Mouse (Mus musculus): ENCODE results near the gene Wdr89. TPM values are rescaled to one million over a fixed set of nuclear protein-coding genes. Genes with fewer than 3 reads are reported as not detected.

The Wdr89 gene
- polyA plus RNA-seq, 1 experiment from 2014 or later = 11.1 TPM

DNA sequence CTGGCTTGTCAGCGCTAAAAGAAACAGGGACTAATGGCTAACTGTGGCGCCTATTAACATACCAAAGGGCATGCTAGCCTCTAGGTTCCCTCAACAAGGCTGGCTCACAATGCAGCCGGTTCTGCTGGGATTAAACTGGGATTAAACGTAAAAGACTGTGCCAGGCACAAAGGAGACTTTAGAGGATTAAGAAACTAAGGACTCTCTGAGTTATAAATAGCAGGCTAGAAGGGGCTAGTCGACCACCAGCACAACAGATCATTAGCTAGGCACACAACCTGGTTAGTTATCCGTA is 4.9 kb downstream of the Wdr89 start:
- Histone ChIP-seq H3K4me3 (no peak overlapping the region), H3K36me3 (no peaks in the 10 kb centered on the region), H3K9me3 (no peaks in the 10 kb centered on the region), H3K27ac (no peak overlapping the region), H3K27me3 (no peaks in the 10 kb centered on the region), H3K4me2 (no peak overlapping the region), H3K9ac (no peak overlapping the region), H3K4me1 (no peaks in the 10 kb centered on the region)
- no peak for ATAC-seq (ENCODE audit: borderline replicate concordance, extremely low read depth, low FRiP score, low TSS enrichment)
- 40% methylated on average over 6 of the region's 6 CpGs for WGBS

DNA sequence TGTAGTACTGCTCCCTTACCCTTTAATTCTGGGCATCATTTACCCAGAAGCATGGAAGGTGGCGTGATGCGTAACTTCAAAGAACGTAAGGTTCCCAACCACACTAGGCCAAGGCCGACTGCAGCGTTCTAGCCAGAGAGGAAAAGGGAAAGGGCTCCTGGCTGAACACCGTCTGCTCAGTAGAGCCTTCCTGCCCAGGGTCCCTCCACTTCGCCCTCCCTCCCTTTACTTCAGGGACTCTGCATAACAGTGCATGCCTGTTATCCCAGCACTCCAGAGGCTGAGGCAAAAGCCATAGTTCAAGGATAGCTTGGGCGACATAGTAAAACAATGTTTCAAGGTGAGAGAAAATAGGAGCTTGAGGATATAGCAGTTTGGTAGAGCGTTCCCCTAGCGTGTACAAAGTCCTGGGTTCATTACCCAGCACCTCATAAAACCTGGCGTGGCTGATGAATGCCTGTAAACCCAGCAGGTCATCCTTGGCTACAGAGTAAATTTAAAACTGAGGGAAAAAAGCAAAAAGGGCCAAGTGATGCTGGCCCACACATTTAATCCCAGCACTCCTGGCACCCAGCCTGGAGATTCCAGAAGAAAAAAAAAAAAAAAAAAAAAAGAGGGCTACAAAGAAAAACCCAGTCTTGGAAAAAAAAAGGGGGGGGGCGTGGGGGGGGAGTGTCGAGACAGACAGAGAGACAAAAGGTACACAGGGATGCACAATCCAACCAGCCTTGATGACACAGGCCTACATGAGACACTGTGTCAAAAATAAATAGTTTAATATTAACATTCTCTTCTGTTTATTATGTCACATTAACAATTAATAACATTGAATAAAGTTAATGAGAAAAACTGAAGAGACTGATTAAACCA is 5.5 kb downstream of the Wdr89 start:
- Histone ChIP-seq H3K27me3 (no peaks in the 10 kb centered on the region), H3K36me3 (no peaks in the 10 kb centered on the region), H3K4me2 (no peak overlapping the region), H3K4me3 (no peak overlapping the region), H3K9me3 (no peaks in the 10 kb centered on the region), H3K9ac (no peak overlapping the region), H3K27ac (no peak overlapping the region), H3K4me1 (no peaks in the 10 kb centered on the region)
- no peak for ATAC-seq (ENCODE audit: borderline replicate concordance, extremely low read depth, low FRiP score, low TSS enrichment)
- 61% methylated on average over 13 of the region's 13 CpGs for WGBS

DNA sequence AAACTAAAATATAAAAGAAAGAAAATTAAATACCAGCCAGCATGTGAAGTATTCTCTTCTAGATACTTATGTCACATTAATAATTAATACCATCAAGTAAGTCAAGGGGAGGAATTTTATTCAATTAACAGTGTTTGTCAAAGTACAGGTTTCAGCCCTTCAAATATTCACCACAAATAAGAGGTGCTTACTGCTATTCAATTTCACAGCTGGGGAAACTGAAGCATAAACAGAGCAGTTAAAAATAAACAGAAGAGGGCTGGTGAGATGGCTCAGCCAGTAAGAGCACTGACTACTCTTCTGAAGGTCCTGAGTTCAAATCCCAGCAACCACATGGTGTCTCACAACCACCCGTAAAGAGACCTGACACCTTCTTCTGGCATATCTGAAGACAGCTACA is 7.0 kb downstream of the Wdr89 start:
- no peaks in the 10 kb centered on the region for H3K4me1 ChIP-seq
- no peak overlapping the region for H3K27ac ChIP-seq
- no peak overlapping the region for H3K4me2 ChIP-seq
- 74% methylated on average over 1 of the region's 1 CpGs for WGBS
- no peaks in the 10 kb centered on the region for H3K36me3 ChIP-seq
- H3K9ac ChIP-seq = no peak overlapping the region
- no peaks in the 10 kb centered on the region for H3K9me3 ChIP-seq
- ATAC-seq (ENCODE audit: borderline replicate concordance, extremely low read depth, low FRiP score, low TSS enrichment) = no peak
- H3K4me3 ChIP-seq = no peak overlapping the region
- H3K27me3 ChIP-seq = no peaks in the 10 kb centered on the region

DNA sequence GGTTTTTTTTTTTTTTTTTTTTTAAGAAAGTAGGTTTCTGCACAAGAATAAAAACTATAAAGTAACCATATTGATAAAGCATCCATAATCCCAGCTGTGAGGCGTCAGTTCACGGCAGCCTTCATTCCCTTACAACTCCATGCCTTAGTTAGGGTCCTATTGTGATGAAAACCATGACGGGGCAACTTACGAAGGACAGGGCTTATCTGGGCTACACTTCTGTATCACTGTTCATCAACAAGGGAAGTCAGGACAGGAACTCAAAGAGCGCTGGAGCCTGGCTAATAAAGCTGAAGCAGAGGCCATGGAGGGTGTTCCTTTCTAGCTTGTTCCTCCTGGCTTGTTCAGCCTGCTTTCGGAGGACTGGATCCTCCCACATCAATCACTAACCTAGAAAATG is 10.9 kb downstream of the Wdr89 start:
- Histone ChIP-seq H3K36me3 (no peaks in the 10 kb centered on the region), H3K4me3 (no peak overlapping the region), H3K27ac (no peak overlapping the region), H3K4me1 (no peaks in the 10 kb centered on the region), H3K9me3 (no peaks in the 10 kb centered on the region), H3K27me3 (no peaks in the 10 kb centered on the region), H3K4me2 (no peak overlapping the region), H3K9ac (no peak overlapping the region)
- WGBS = 65% methylated on average over 6 of the region's 6 CpGs
- ATAC-seq (ENCODE audit: borderline replicate concordance, extremely low read depth, low FRiP score, low TSS enrichment) = no peak

DNA sequence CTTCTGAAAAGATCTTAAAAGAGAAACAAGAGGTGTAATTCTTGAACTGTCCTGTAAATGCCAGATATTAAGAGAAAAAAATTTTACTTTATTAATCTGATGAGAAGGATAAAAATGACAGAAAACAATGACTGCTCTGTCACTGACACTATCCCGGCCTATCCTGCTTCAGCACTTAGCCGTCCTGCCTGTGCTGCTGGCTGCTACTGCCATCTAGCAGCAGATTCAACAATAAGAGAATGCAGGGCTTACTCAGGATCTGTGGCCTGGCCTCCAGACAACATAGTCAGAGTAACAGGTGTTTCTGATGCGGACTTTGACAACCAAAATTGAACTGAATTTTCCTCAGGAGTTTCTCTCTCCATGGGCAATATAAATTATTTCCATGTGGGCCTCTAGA is 12.8 kb downstream of the Wdr89 start:
- Histone ChIP-seq H3K36me3 (no peaks in the 10 kb centered on the region), H3K4me2 (no peak overlapping the region), H3K4me1 (no peaks in the 10 kb centered on the region), H3K9ac (no peak overlapping the region), H3K27ac (no peak overlapping the region), H3K27me3 (no peaks in the 10 kb centered on the region), H3K4me3 (no peak overlapping the region), H3K9me3 (no peaks in the 10 kb centered on the region)
- WGBS = 37% methylated on average over 3 of the region's 3 CpGs
- ATAC-seq (ENCODE audit: borderline replicate concordance, extremely low read depth, low FRiP score, low TSS enrichment) = no peak

DNA sequence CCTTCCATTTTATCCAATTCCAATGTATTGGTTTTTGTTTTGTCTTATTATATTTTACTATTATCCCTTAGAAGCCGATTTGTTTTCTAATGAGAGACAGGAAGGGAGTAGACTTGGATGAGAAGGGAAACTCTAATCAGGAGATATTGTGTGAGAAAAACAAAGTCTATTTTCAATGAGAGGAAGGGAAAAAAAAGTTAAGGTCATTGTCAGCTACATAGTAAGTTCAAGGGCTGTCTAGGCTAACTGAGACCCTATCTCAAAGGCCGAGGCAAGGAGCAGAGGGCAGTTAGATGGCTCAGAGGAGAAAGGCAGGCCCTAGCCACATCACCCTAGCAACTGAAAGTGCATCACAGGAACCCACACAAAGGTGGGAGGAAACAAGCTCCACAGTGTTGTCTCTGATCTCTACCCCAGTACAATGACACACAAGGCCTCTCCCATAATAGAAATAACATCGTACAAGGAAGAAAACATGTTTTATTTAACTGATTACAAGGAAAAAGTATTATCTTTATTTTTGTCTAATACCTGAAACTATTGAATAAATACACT is 15.0 kb downstream of the Wdr89 start:
- Histone ChIP-seq H3K9me3 (no peaks in the 10 kb centered on the region), H3K4me2 (no peak overlapping the region), H3K4me1 (no peaks in the 10 kb centered on the region), H3K9ac (no peak overlapping the region), H3K4me3 (no peak overlapping the region), H3K27me3 (no peaks in the 10 kb centered on the region), H3K36me3 (no peaks in the 10 kb centered on the region), H3K27ac (no peak overlapping the region)
- 76% methylated on average over 3 of the region's 3 CpGs for WGBS
- no peak for ATAC-seq (ENCODE audit: borderline replicate concordance, extremely low read depth, low FRiP score, low TSS enrichment)

DNA sequence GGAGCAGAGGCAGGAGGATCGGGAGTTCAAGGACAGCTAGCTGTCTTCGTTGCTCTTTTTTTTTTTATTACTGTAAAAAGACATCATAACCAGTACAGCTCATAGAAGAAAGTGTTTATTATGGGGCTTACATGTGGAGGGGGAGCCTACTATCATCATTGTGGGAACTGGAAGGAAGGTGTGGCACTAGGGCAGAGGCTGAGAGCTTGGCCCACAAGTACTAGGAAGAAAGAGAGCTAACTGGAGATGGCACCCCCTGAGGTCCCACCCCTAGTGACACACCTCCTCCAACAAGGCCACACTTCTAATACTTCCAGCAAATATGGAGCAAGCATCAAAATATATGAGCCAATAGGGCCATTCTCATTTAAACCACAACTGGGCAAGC is 19.6 kb downstream of the Wdr89 start:
- Histone ChIP-seq H3K9me3 (no peaks in the 10 kb centered on the region), H3K36me3 (no peaks in the 10 kb centered on the region), H3K9ac (no peak overlapping the region), H3K4me3 (no peak overlapping the region), H3K4me1 (no peaks in the 10 kb centered on the region), H3K27me3 (no peaks in the 10 kb centered on the region), H3K27ac (no peak overlapping the region), H3K4me2 (no peak overlapping the region)
- WGBS = 62% methylated on average over 2 of the region's 2 CpGs
- ATAC-seq (ENCODE audit: borderline replicate concordance, extremely low read depth, low FRiP score, low TSS enrichment) = no peak

DNA sequence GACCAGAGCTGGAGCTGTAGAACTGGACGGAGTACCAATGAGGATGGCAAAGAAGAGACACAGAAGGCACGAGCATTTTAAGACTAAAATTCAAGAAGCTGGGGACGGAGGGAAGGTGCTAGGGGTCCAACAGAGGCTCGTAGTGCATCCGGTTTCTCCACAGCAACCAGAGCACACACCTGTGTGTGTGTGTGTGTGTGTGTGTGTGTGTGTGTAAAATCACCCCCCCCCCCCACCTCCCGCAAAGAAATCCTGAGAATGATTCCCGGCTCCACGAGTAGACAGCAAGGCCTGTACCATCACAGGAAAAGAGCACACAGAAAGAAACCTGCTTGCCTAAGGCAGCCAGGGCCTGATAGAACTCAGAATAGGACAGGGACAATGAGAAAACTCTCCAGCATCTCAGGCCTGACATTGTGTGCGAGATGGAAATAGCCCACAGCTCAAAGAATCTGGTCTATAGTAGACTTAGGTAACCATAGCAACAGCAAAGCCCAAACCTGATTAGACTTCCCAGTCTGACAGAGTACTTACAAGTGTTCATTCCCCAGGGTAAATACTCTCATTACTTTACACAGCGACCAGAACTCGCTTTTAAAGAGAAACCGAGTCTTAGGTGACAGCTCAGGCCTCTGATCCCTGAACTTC is 20.2 kb downstream of the Wdr89 start:
- H3K27ac ChIP-seq = no peak overlapping the region
- H3K9ac ChIP-seq = no peak overlapping the region
- H3K4me2 ChIP-seq = no peak overlapping the region
- H3K4me1 ChIP-seq = no peaks in the 10 kb centered on the region
- H3K9me3 ChIP-seq = no peaks in the 10 kb centered on the region
- no peak for ATAC-seq (ENCODE audit: borderline replicate concordance, extremely low read depth, low FRiP score, low TSS enrichment)
- no peaks in the 10 kb centered on the region for H3K27me3 ChIP-seq
- 62% methylated on average over 12 of the region's 12 CpGs for WGBS
- H3K36me3 ChIP-seq = no peaks in the 10 kb centered on the region
- H3K4me3 ChIP-seq = no peak overlapping the region

DNA sequence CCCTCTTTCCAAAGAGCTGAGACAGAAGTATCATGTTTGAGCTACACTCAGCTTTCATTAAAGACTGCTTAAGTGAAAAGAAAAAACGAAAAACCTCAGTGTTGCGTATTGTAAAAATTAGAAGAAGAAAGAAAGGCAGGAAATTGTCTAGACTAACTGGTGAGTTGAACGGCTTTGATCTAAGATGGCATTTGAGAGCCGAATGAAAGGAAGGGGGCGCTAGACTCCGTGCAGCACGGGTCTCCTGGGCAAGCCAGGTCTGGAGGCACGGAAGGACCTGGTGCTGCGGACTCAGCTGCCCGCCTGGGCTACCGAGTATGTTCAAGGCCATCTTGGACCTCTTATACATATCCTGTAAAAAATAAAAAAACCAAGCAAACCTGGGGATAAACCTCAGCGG is 21.1 kb downstream of the Wdr89 start:
- Histone ChIP-seq H3K36me3 (no peaks in the 10 kb centered on the region), H3K27ac (no peak overlapping the region), H3K4me3 (no peak overlapping the region), H3K4me1 (no peaks in the 10 kb centered on the region), H3K27me3 (no peaks in the 10 kb centered on the region), H3K4me2 (no peak overlapping the region), H3K9me3 (no peaks in the 10 kb centered on the region), H3K9ac (no peak overlapping the region)
- 53% methylated on average over 12 of the region's 12 CpGs for WGBS
- no peak for ATAC-seq (ENCODE audit: borderline replicate concordance, extremely low read depth, low FRiP score, low TSS enrichment)

DNA sequence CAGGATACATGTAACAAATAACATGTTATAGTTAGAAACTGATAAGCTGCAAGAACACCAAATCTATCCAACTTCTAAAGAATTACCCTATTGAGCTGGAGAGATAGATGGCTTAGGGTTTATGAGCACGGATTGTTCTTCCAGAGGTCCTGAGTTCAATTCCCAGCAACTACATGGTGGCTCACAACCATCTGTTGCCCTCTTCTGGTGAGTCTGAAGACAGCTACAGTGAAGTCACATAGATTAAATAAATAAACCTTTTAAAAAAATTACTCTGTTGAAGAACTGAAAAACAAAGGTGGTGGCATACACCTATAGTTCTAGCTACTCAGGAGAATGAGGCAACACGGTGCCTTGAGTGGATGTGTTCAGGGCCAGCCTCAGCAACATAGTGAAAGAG is 21.7 kb downstream of the Wdr89 start:
- Histone ChIP-seq H3K36me3 (no peaks in the 10 kb centered on the region), H3K27ac (no peak overlapping the region), H3K9me3 (no peaks in the 10 kb centered on the region), H3K4me1 (no peaks in the 10 kb centered on the region), H3K27me3 (no peaks in the 10 kb centered on the region), H3K4me3 (no peak overlapping the region), H3K4me2 (no peak overlapping the region), H3K9ac (no peak overlapping the region)
- 70% methylated on average over 2 of the region's 2 CpGs for WGBS
- no peak for ATAC-seq (ENCODE audit: borderline replicate concordance, extremely low read depth, low FRiP score, low TSS enrichment)

DNA sequence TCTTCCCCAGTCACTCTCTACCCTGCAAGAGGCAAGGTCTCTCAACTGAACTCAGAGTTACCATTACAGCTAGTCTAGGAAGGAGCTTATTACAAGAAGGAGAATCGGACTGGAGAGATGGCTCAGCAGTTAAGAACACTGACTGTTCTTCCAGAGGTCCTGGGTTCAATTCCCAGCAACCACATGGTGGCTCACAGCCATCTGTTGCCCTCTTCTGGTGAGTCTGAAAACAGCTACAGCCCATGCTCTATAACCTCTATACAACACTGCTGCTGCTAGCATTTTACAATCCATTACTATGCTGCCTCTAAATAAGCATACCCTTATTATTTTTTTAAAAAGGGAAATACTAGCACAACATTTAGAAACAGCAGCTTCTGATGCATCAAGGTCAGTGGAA is 23.6 kb downstream of the Wdr89 start:
- 92% methylated on average over 1 of the region's 1 CpGs for WGBS
- Histone ChIP-seq H3K4me1 (no peaks in the 10 kb centered on the region), H3K27me3 (no peaks in the 10 kb centered on the region), H3K9ac (no peak overlapping the region), H3K9me3 (no peaks in the 10 kb centered on the region), H3K4me3 (no peak overlapping the region), H3K4me2 (no peak overlapping the region), H3K27ac (no peak overlapping the region), H3K36me3 (no peaks in the 10 kb centered on the region)
- no peak for ATAC-seq (ENCODE audit: borderline replicate concordance, extremely low read depth, low FRiP score, low TSS enrichment)

DNA sequence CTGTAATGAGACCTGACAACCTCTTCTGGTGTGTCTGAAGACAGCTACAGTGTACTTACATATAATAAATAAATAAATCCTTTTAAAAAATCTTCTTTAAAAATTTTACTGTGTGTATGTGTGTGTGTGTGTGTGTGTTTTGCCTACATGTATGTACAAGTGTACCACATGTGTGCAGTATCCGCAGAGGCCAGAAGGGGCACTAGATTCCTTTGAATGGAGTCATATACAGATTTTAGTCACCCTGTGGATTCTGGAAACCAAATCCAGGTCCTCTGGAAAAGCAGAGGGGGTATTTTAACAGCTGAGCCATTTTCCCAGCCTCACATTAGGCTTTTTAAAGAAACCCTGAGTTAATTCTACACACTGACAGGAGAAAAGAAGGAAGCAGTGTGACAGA is 27.6 kb downstream of the Wdr89 start:
- H3K36me3 ChIP-seq = no peaks in the 10 kb centered on the region
- 90% methylated on average over 1 of the region's 1 CpGs for WGBS
- no peak for ATAC-seq (ENCODE audit: borderline replicate concordance, extremely low read depth, low FRiP score, low TSS enrichment)
- no peak overlapping the region for H3K27ac ChIP-seq
- no peak overlapping the region for H3K4me2 ChIP-seq
- no peaks in the 10 kb centered on the region for H3K27me3 ChIP-seq
- no peaks in the 10 kb centered on the region for H3K4me1 ChIP-seq
- no peak overlapping the region for H3K9ac ChIP-seq
- H3K4me3 ChIP-seq = no peak overlapping the region
- no peaks in the 10 kb centered on the region for H3K9me3 ChIP-seq
